Mouse (Mus musculus): ENCODE results near the gene Kcnh2. TPM values are rescaled to one million over a fixed set of nuclear protein-coding genes. Genes with fewer than 3 reads are reported as not detected.

Kcnh2 gene
- polyA plus RNA-seq, 1 experiment from 2014 or later = 4.9 TPM

DNA sequence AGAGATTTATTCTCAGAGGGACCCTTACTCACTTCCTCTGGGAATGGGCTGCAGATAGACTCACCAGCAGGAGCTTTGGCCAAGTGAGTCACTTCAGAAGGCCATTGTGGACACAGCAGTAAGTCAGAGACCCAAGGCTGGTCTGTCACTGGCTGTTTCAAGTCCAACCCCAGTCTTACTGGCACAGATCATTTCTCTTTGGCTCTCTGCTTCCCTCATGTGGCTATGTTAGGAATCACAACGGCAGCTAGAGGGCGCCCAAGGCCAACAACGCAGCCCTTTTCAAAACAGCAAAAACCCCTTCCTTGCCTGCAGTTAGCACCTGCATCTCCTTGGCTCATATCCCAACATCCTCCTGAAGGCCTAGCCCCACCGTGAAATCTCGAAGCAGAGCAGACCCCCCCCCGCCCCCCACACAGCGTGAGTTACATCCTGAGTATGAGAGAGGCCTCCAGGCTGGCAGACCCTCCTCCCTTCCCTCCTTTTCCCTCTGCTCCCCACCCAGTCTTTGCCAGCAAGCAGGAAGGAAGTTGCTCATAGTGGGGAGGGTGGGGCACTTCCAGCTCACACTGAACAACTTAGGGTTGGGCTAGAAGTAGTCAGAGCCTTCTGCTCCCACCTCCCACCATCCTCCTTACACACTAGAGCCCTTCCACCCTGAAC, 9.5 kb upstream of the Kcnh2 start:
- H3K4me2 ChIP-seq = no peak overlapping the region
- peaks cover 6% of the 10 kb centered on the region; the same call in 1 of the 2 replicates for H3K4me1 ChIP-seq (replicated peaks)
- H3K9ac ChIP-seq (replicated peaks) = no peak overlapping the region
- H3K27me3 ChIP-seq = peaks cover 8% of the 10 kb centered on the region; the same call in 1 of the 2 replicates
- H3K9me3 ChIP-seq = no peaks in the 10 kb centered on the region
- H3K27ac ChIP-seq = no peak overlapping the region
- no peaks in the 10 kb centered on the region for H3K36me3 ChIP-seq
- peak; percentile 50; the same call in 1 of the 2 replicates for ATAC-seq (ENCODE audit: insufficient number of reproducible peaks, insufficient read depth, low FRiP score, low TSS enrichment, low read depth)
- no peak overlapping the region for H3K4me3 ChIP-seq (replicated peaks)
- under 1% methylated on average over 7 of the region's 7 CpGs for WGBS

DNA sequence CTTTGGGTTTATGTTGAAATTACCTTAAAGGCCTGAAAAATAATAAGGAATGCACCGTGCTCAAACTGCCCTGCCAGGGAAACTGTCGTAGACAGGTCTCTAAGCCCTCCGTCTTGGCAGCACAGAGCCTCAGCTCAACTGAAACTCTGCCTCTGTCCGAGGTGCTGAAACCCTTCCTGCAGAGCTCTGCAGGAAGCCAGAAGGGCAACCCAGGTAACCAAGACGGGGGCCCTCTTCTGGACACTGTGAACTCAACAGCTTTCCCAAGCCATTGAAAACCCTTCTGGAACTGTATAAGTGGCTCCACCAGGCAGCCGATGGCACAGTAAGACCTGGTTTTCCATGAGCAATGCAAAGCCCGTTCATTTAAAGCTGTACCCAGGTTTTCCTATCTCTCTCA, 6.1 kb upstream of the Kcnh2 start:
- no peak overlapping the region for H3K9ac ChIP-seq (replicated peaks)
- H3K4me3 ChIP-seq (replicated peaks) = no peak overlapping the region
- H3K36me3 ChIP-seq = no peaks in the 10 kb centered on the region
- H3K4me2 ChIP-seq = no peak overlapping the region
- H3K4me1 ChIP-seq (replicated peaks) = peaks cover 22% of the 10 kb centered on the region
- no peaks in the 10 kb centered on the region for H3K9me3 ChIP-seq
- ATAC-seq (ENCODE audit: insufficient number of reproducible peaks, insufficient read depth, low FRiP score, low TSS enrichment, low read depth) = no peak
- no peak overlapping the region for H3K27ac ChIP-seq
- 11% methylated on average over 7 of the region's 7 CpGs for WGBS
- peaks cover 27% of the 10 kb centered on the region for H3K27me3 ChIP-seq

DNA sequence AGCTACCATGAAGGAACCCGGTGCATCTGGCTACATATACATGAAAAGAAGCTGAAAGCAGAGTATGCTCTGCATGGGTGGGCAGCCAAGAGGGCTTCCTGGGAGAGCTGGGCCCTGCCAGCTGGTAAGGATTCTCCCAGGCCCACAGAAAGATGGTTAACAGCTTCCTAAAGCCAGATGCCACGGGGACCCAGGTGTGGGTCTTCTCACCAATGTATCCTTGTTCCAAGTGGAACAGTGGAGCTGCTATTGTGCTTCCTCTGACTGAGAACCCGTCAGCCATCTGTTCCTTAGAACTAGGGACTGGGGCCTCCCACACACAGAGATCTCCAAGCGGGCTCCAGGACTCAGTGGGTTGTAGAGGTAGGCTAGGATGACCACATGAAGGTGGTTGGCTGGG, 5.4 kb upstream of the Kcnh2 start:
- WGBS = 59% methylated on average over 4 of the region's 4 CpGs
- Histone ChIP-seq H3K4me2 (no peak overlapping the region), H3K9me3 (no peaks in the 10 kb centered on the region), H3K4me1 (replicated peaks) (peaks cover 29% of the 10 kb centered on the region), H3K36me3 (no peaks in the 10 kb centered on the region), H3K4me3 (replicated peaks) (no peak overlapping the region), H3K9ac (replicated peaks) (no peak overlapping the region), H3K27ac (no peak overlapping the region), H3K27me3 (peaks cover 31% of the 10 kb centered on the region)
- ATAC-seq (ENCODE audit: insufficient number of reproducible peaks, insufficient read depth, low FRiP score, low TSS enrichment, low read depth) = no peak

DNA sequence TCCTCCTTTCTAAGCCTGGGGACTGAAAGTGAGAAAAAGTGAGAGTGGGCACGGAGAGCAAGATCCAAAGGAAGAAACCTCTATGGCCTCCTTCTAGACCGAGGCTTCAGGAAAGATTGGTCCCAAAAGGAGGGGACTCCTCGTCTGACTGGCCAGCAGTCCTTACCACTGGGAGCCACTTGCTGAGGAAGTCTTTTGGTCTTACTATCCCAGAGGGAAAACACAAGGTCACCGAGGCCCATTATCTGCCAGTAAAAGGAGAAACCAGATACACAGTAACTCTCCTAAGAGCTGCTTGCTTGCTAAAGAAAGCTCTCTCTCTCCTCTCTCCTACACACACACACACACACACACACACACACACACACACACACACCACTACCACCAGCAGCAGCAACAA, 1.9 kb upstream of the Kcnh2 start:
- Histone ChIP-seq H3K4me1 (replicated peaks) (peaks cover 47% of the 10 kb centered on the region), H3K9ac (replicated peaks) (no peak overlapping the region), H3K27me3 (peaks cover 61% of the 10 kb centered on the region), H3K4me3 (replicated peaks) (no peak overlapping the region), H3K4me2 (peak overlapping the region; percentile 99), H3K36me3 (no peaks in the 10 kb centered on the region), H3K27ac (peak overlapping the region; percentile 85), H3K9me3 (no peaks in the 10 kb centered on the region)
- ATAC-seq (ENCODE audit: insufficient number of reproducible peaks, insufficient read depth, low FRiP score, low TSS enrichment, low read depth) = no peak
- 26% methylated on average over 4 of the region's 4 CpGs for WGBS

DNA sequence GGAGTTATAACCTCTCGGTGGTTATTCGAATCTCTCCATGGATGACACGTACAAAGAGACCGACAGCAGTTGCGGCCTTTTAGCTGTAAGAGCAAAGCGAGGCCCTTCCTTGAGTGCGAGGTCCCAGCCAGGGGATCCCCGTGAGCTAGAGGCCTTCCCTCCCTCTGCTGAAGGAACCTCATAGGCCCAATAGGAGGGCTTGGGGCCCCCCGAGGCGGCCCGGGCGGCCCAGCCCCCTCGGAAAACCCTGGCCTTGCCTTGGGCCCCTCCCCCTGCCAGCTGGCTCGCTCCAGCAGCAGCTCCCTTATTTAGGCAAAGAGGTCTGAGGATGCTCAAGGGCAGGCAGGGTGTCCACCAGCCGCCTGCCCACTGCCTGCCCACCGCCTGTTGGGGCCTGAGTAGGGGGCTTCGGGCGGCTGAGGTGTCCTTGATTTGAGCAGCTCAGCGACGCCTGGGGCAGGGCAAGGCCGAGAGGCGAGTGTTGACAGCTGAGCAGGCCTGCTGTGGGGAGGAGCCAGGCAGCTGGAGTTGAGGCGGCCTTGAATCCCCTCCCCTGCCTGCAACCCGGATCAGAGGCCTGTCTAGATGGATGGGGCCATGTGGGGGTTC, 951 bp upstream of the Kcnh2 start:
- peaks cover 56% of the 10 kb centered on the region for H3K4me1 ChIP-seq (replicated peaks)
- H3K4me2 ChIP-seq = peak overlapping the region; percentile 99
- peak overlapping the region; percentile 85 for H3K27ac ChIP-seq
- peak overlapping the region; percentile 47 for H3K9ac ChIP-seq (replicated peaks)
- H3K9me3 ChIP-seq = no peaks in the 10 kb centered on the region
- H3K27me3 ChIP-seq = peaks cover 71% of the 10 kb centered on the region
- peak overlapping the region; percentile 67 for H3K4me3 ChIP-seq (replicated peaks)
- peak; percentile 70 for ATAC-seq (ENCODE audit: insufficient number of reproducible peaks, insufficient read depth, low FRiP score, low TSS enrichment, low read depth)
- WGBS = 1% methylated on average over 24 of the region's 24 CpGs
- H3K36me3 ChIP-seq = no peaks in the 10 kb centered on the region

DNA sequence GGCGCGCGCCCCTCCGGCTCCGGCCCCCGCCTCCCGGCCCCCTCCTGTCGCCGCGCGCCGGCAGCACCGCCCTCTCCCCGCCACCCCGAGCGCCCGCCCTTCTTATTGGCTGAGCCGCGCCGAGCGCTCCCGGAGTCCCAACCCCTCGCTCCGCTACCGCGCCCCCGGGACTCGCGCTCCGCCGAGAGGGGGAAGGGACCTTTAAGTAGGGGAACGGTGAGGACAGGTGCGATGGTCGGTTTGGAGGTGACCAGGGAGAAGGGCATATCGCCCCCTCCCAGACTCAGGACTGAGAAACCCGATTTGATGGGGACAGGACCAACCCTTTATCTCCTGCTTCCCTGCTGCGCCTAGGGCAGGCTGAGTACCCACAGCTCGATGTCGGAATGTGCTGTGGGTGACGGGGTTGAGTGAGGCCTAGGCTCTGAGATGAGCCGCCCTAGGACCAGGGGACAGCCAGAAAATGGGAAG, 332 bp upstream of the Kcnh2 start:
- H3K36me3 ChIP-seq = no peaks in the 10 kb centered on the region
- H3K4me1 ChIP-seq (replicated peaks) = peaks cover 57% of the 10 kb centered on the region
- H3K4me2 ChIP-seq = peak overlapping the region; percentile 99
- H3K27ac ChIP-seq = peak overlapping the region; percentile 85
- peak overlapping the region; percentile 71 for H3K9ac ChIP-seq (replicated peaks)
- H3K27me3 ChIP-seq = peaks cover 75% of the 10 kb centered on the region
- peak overlapping the region; percentile 67 for H3K4me3 ChIP-seq (replicated peaks)
- peak; percentile 58 for ATAC-seq (ENCODE audit: insufficient number of reproducible peaks, insufficient read depth, low FRiP score, low TSS enrichment, low read depth)
- H3K9me3 ChIP-seq = no peaks in the 10 kb centered on the region
- WGBS = 1% methylated on average over 40 of the region's 41 CpGs

DNA sequence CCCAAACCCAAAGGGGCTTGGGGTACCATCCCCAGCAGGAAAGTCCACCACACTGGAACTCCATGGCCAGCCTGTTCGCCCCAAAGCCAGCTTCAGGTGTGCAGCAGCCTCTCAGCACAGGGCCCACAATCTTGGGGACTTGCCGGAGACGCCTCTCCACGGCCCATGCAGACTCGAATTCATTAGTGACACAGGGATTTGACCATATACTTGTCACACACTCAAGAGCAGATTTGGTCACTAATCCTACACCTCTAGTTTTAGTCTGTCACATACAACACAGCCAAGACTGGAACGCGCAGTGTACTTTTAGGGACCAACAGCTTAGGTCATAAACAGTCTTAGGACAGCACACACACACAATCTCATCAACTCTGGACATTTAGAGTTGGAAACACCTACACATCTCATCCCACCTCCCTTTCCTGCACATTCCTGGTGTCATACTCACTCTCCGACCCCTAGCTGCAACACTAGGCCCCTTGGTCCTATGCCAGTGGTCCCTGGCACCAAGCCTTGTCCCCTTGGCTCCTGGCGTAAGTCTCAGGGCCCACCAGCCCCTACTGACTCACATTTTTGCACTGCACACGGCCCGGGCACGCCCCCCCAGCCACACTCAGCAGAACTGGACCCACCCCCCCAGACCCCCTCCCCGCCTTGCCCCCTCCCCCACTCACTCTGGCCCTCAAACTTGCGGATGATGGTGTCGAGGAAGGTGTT, 713 bp downstream of the Kcnh2 start:
- Histone ChIP-seq H3K27me3 (peaks cover 82% of the 10 kb centered on the region), H3K9me3 (no peaks in the 10 kb centered on the region), H3K9ac (replicated peaks) (peak overlapping the region; percentile 71), H3K4me1 (replicated peaks) (peaks cover 57% of the 10 kb centered on the region), H3K4me3 (replicated peaks) (peak overlapping the region; percentile 67), H3K27ac (no peak overlapping the region), H3K4me2 (peak overlapping the region; percentile 99), H3K36me3 (no peaks in the 10 kb centered on the region)
- 40% methylated on average over 14 of the region's 15 CpGs for WGBS
- ATAC-seq (ENCODE audit: insufficient number of reproducible peaks, insufficient read depth, low FRiP score, low TSS enrichment, low read depth) = no peak

DNA sequence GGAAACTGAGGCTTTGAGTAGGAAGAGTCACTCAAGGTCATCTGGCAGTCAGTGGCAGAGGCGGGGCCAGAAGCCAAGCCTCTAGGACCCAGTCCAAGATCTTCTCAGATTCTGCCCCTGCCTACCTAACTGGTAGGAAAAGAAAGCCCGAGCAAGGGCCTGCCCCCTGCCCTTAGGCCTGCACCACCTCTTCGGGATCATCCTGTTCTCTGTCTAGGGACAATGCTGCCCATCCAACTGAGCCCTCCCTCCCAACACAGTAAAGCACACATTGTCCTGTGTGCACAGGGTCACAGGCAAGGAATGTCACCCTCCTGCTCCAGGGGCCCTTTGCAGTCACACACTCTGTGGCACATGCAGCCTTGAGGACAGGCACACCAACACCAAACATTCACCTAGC, 1.3 kb downstream of the Kcnh2 start:
- Histone ChIP-seq H3K27me3 (peaks cover 85% of the 10 kb centered on the region), H3K36me3 (no peaks in the 10 kb centered on the region), H3K27ac (no peak overlapping the region), H3K4me3 (replicated peaks) (0 out of 2 replicates have a peak overlapping the region, but pooled peaks have one; percentile 67), H3K4me1 (replicated peaks) (peaks cover 57% of the 10 kb centered on the region), H3K9ac (replicated peaks) (no peak overlapping the region), H3K4me2 (peak overlapping the region; percentile 99), H3K9me3 (no peaks in the 10 kb centered on the region)
- 73% methylated on average over 3 of the region's 3 CpGs for WGBS
- ATAC-seq (ENCODE audit: insufficient number of reproducible peaks, insufficient read depth, low FRiP score, low TSS enrichment, low read depth) = no peak

DNA sequence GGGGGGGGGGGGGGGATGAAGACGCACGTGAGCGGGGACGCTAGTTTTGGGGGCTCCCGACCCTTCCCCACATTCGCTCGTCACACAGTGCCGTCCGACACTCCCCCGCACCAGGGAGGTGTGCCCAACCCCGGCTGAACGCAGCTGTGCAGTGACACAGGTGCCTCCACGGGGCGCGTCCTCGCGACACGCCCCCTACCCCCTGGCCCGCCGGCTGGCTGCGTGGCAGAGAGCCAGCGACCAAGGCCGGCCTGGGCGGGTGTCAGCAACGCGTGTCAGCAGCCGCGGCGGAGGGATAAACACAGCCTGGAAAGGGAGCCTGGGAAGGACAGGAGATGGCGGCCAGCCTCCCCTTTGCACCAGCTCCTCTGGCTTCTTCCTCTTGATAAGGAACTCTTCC, 2.9 kb downstream of the Kcnh2 start:
- Histone ChIP-seq H3K27ac (no peak overlapping the region), H3K4me3 (replicated peaks) (peak overlapping the region; percentile 46), H3K27me3 (peaks cover 81% of the 10 kb centered on the region), H3K4me1 (replicated peaks) (peaks cover 66% of the 10 kb centered on the region), H3K9me3 (no peaks in the 10 kb centered on the region), H3K9ac (replicated peaks) (no peak overlapping the region; the same call in 1 of the 2 replicates), H3K4me2 (peak overlapping the region; percentile 93), H3K36me3 (no peaks in the 10 kb centered on the region)
- ATAC-seq (ENCODE audit: insufficient number of reproducible peaks, insufficient read depth, low FRiP score, low TSS enrichment, low read depth) = no peak
- WGBS = under 1% methylated on average over 30 of the region's 30 CpGs

DNA sequence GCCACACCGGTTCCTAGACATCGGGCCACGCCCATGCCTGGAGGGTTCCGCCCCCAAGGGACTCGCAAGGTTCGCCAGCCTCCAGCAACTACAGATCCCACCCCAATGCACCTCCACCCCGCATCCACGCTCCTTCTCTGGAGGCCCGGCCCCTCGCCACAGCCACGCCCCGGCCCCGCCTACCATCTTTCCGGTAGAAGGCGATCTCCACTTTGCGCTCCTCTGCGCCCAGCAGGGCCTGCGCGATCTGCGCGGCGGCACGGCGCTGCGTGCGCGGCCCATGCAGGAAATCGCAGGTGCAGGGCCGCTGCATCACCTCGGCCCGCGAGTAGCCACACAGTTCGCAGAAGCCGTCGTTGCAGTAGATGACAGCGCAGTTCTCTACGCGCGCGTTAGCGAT, 3.3 kb downstream of the Kcnh2 start:
- under 1% methylated on average over 41 of the region's 41 CpGs for WGBS
- no peak overlapping the region for H3K27ac ChIP-seq
- no peaks in the 10 kb centered on the region for H3K9me3 ChIP-seq
- no peaks in the 10 kb centered on the region for H3K36me3 ChIP-seq
- H3K27me3 ChIP-seq = peaks cover 76% of the 10 kb centered on the region
- peaks cover 62% of the 10 kb centered on the region for H3K4me1 ChIP-seq (replicated peaks)
- no peak for ATAC-seq (ENCODE audit: insufficient number of reproducible peaks, insufficient read depth, low FRiP score, low TSS enrichment, low read depth)
- no peak overlapping the region; the same call in 1 of the 2 replicates for H3K9ac ChIP-seq (replicated peaks)
- H3K4me2 ChIP-seq = peak overlapping the region; percentile 93
- H3K4me3 ChIP-seq (replicated peaks) = peak overlapping the region; percentile 46

DNA sequence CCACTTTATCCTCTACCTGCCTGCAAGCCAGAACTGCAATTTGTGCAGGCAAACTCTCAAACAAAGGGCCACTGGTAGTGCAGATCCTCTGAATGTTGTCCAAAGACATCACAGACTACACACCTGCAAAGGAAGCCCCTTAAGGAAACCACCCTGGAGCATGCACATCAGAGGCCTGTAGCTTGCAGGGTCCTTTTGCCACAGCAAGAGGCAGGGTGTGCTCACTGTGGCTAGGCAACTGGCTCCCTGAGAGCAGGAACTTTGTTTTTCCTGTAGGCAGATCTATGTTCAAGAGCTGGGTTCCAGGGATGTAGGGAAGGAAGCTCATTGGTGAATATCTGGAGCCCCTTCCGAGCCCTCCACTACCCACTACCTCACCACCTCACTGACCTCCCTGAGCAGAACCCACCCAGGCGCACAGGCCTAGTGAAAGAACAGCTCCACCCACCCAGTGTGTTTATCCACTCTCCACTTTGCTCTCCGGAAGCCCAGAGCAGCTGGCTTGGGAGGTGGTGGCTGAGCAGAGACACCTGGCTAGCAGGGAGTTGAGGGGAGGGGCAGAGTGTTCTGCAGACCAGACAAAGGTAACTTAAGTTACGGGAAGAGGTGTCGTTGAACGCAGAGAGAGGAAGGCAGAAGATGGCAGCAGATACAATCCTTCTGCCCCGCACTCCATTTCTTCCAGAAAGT, 4.1 kb downstream of the Kcnh2 start:
- no peak for ATAC-seq (ENCODE audit: insufficient number of reproducible peaks, insufficient read depth, low FRiP score, low TSS enrichment, low read depth)
- WGBS = 33% methylated on average over 7 of the region's 7 CpGs
- no peaks in the 10 kb centered on the region for H3K36me3 ChIP-seq
- no peak overlapping the region for H3K27ac ChIP-seq
- H3K4me2 ChIP-seq = peak overlapping the region; percentile 93; the same call in 1 of the 2 replicates
- no peak overlapping the region for H3K4me3 ChIP-seq (replicated peaks)
- H3K9me3 ChIP-seq = no peaks in the 10 kb centered on the region
- H3K27me3 ChIP-seq = peaks cover 68% of the 10 kb centered on the region
- peaks cover 54% of the 10 kb centered on the region for H3K4me1 ChIP-seq (replicated peaks)
- no peak overlapping the region for H3K9ac ChIP-seq (replicated peaks)

Data from limb, embryonic 12.5 days (tissue).